Mouse (Mus musculus): ENCODE results near the gene Tle2. TPM values are rescaled to one million over a fixed set of nuclear protein-coding genes. Genes with fewer than 3 reads are reported as not detected.
A peak's percentile ranks its signal among the peaks of the same experiment; 100 is the strongest.

Tle2 gene
- total and polyA plus RNA-seq, 3 experiments: 0.19 to 2.4 TPM; not detected in 1

- H3K9me3 ChIP-seq (replicated peaks; ENCODE audit: insufficient read depth, low read length): no peaks in the 10 kb centered on the region
- TF ChIP-seq TAL1 (IDR thresholded peaks at IDR 0.05; ENCODE audit: low read length): no peak
- no peak for TF ChIP-seq RAD21 (IDR thresholded peaks at IDR 0.05; ENCODE audit: low read depth, low read length)
- TF ChIP-seq NELFE (IDR thresholded peaks at IDR 0.05; ENCODE audit: low read depth, low read length): no peak
- TF ChIP-seq MEF2A (IDR thresholded peaks at IDR 0.05; ENCODE audit: extremely low read depth, insufficient replicate concordance, low read depth, low read length, poor library complexity, severe bottlenecking): no peak
- no peak for TF ChIP-seq RCOR1 (IDR thresholded peaks at IDR 0.05; ENCODE audit: low read depth, low read length)
- TF ChIP-seq ELF1 (IDR thresholded peaks at IDR 0.05; ENCODE audit: low read depth, low read length): no peak
- no peak; the same call in 1 of the 2 replicates for TF ChIP-seq MYB (IDR thresholded peaks at IDR 0.05; ENCODE audit: low read depth, low read length)
- no peak for TF ChIP-seq POLR2AphosphoS5 (IDR thresholded peaks at IDR 0.05; ENCODE audit: borderline replicate concordance, low read depth, low read length)
- no peak for TF ChIP-seq ZMIZ1 (IDR thresholded peaks at IDR 0.05; ENCODE audit: low read depth, low read length)
- no peak; the same call in 1 of the 2 replicates for TF ChIP-seq MAFK (IDR thresholded peaks at IDR 0.05; ENCODE audit: borderline replicate concordance, low read depth, low read length)
- TF ChIP-seq HCFC1 (IDR thresholded peaks at IDR 0.05; ENCODE audit: low read depth, low read length): no peak
- TF ChIP-seq MXI1 (IDR thresholded peaks at IDR 0.05; ENCODE audit: low read depth, low read length): no peak
- TF ChIP-seq CHD1 (IDR thresholded peaks at IDR 0.05; ENCODE audit: low read depth, low read length): no peak
- TF ChIP-seq KAT2A (conservative IDR thresholded peaks at IDR 0.05; ENCODE audit: low read depth, low read length): no peak
- no peak for TF ChIP-seq TBP (IDR thresholded peaks at IDR 0.05; ENCODE audit: low read depth, low read length)
- no peak for TF ChIP-seq ZKSCAN1 (IDR thresholded peaks at IDR 0.05; ENCODE audit: low read depth, low read length)
- TF ChIP-seq CHD2 (IDR thresholded peaks at IDR 0.05; ENCODE audit: low read length): no peak
- TF ChIP-seq BHLHE40 (IDR thresholded peaks at IDR 0.05; ENCODE audit: borderline replicate concordance, low read depth, low read length): no peak
- H3K36me3 ChIP-seq (ENCODE audit: control insufficient read depth in 1 of 2, insufficient read depth in 2 of 2, low read length in 2 of 2): no peaks in the 10 kb centered on the region; a peak in 1 of 4 replicates
- no peaks in the 10 kb centered on the region for H3K27me3 ChIP-seq (ENCODE audit: control insufficient read depth in 1 of 2, insufficient read depth in 2 of 2, low read length in 2 of 2)
- peak overlapping the region; percentile 93 for H3K27ac ChIP-seq (ENCODE audit: control insufficient read depth, low read depth, low read length)
- H3K79me2 ChIP-seq (ENCODE audit: control insufficient read depth, insufficient read depth, low read length, poor library complexity): peaks cover 4% of the 10 kb centered on the region; the same call in 1 of the 2 replicates
- H3K4me1 ChIP-seq (ENCODE audit: control insufficient read depth in 1 of 2, insufficient read depth in 2 of 2, low read length in 2 of 2): peaks cover 2 to 19% of the 10 kb centered on the region in 2 experiments; a peak in 3 of 4 replicates
- peak overlapping the region; percentile 93 for H3K9ac ChIP-seq (ENCODE audit: control insufficient read depth, low read depth, low read length, poor library complexity, severe bottlenecking)
- H3K4me3 ChIP-seq (ENCODE audit: control insufficient read depth in 1 of 2, insufficient read depth in 1 of 2, low read depth in 2 of 2, low read length in 2 of 2): peak overlapping the region; percentile 70 to 90
- no peak for DNase-seq (ENCODE audit: low read depth, low spot score)
These were observed 53.5 kb downstream of the Tle2 start for GRCm38 (mm10) chr10:81627836-81628220.

- Histone ChIP-seq H3K4me1 (ENCODE audit: control insufficient read depth in 1 of 2, insufficient read depth in 2 of 2, low read length in 2 of 2) (peaks cover 2 to 19% of the 10 kb centered on the region in 2 experiments; a peak in 3 of 4 replicates), H3K36me3 (ENCODE audit: control insufficient read depth in 1 of 2, insufficient read depth in 2 of 2, low read length in 2 of 2) (no peaks in the 10 kb centered on the region; a peak in 1 of 4 replicates), H3K9ac (ENCODE audit: control insufficient read depth, low read depth, low read length, poor library complexity, severe bottlenecking) (peak within 1 kb of the TSS; percentile 93), H3K4me3 (ENCODE audit: control insufficient read depth in 1 of 2, insufficient read depth in 1 of 2, low read depth in 2 of 2, low read length in 2 of 2) (peak within 1 kb of the TSS; percentile 70 to 90), H3K9me3 (replicated peaks; ENCODE audit: insufficient read depth, low read length) (no peaks in the 10 kb centered on the region), H3K27me3 (ENCODE audit: control insufficient read depth in 1 of 2, insufficient read depth in 2 of 2, low read length in 2 of 2) (no peaks in the 10 kb centered on the region), H3K79me2 (ENCODE audit: control insufficient read depth, insufficient read depth, low read length, poor library complexity) (peaks cover 4% of the 10 kb centered on the region; the same call in 1 of the 2 replicates), H3K27ac (ENCODE audit: control insufficient read depth, low read depth, low read length) (peak within 1 kb of the TSS; percentile 93)
- no peak for TF ChIP-seq UBTF (IDR thresholded peaks at IDR 0.05; ENCODE audit: borderline replicate concordance, insufficient read depth, low read depth, low read length)
- no peak for TF ChIP-seq POLR2AphosphoS2 (IDR thresholded peaks at IDR 0.05; ENCODE audit: low read length)
- no peak for TF ChIP-seq ZNF384 (IDR thresholded peaks at IDR 0.05; ENCODE audit: low read depth, low read length)
- TF ChIP-seq ZMIZ1 (IDR thresholded peaks at IDR 0.05; ENCODE audit: low read depth, low read length): no peak
- TF ChIP-seq POLR2AphosphoS5 (IDR thresholded peaks at IDR 0.05; ENCODE audit: borderline replicate concordance, low read depth, low read length): no peak
- no peak for TF ChIP-seq RAD21 (IDR thresholded peaks at IDR 0.05; ENCODE audit: low read depth, low read length)
- TF ChIP-seq MYB (IDR thresholded peaks at IDR 0.05; ENCODE audit: low read depth, low read length): no peak
- TF ChIP-seq TBP (IDR thresholded peaks at IDR 0.05; ENCODE audit: low read depth, low read length): no peak
- no peak for TF ChIP-seq GABPA (IDR thresholded peaks at IDR 0.05; ENCODE audit: low read depth, low read length)
- TF ChIP-seq CHD2 (IDR thresholded peaks at IDR 0.05; ENCODE audit: low read length): no peak
- TF ChIP-seq ETS1 (IDR thresholded peaks at IDR 0.05; ENCODE audit: low read depth, low read length): no peak
- no peak for TF ChIP-seq MAX (IDR thresholded peaks at IDR 0.05; ENCODE audit: low read length)
- TF ChIP-seq E2F4 (IDR thresholded peaks at IDR 0.05; ENCODE audit: borderline replicate concordance, low read depth, low read length): no peak
- DNase-seq (ENCODE audit: low read depth, low spot score): no peak
These were observed 54.0 kb downstream of the Tle2 start, which contains the start of gene Ankrd24 for GRCm38 (mm10) chr10:81628390-81628789. Gene Ankrd24 (plus strand): TSS chr10:81628540.

All from MEL (cell line).